Mouse (Mus musculus) MEL (cell line): Measurements from ENCODE around the gene Stat1. TPM values are rescaled to one million over a fixed set of nuclear protein-coding genes. Genes with fewer than 3 reads are reported as not detected.

Experiments used
- DNase-seq: peaks from one replicate; pipeline ENCODE4 v3.0.0; 2011; ENCODE audit warnings: low read depth, low spot score
- H3K27ac ChIP-seq: 2 replicates; pipeline ENCODE4 v1.5.1; 2012; ENCODE audit warnings: low read depth, mild to moderate bottlenecking, control low read depth, low read length, moderate library complexity; ENCODE audit not compliant: control insufficient read depth
- H3K27me3 ChIP-seq, 2 experiments: fragments of 150-350 bp in 1 of 2; sonication (generic) in 1 of 2; 2 replicates each; pipeline ENCODE4 v1.6.1; 2012; ENCODE audit warnings: low read length in 2 of 2, mild to moderate bottlenecking in 2 of 2, improper control_type of control experiment in 1 of 2, moderate library complexity in 1 of 2; ENCODE audit not compliant: insufficient read depth in 2 of 2, control insufficient read depth in 1 of 2
- H3K36me3 ChIP-seq, 2 experiments: 2 replicates each; pipeline ENCODE4 v1.6.1; 2012 to 2014; ENCODE audit warnings: low read length in 2 of 2, improper control_type of control experiment in 1 of 2, inconsistent platforms in 1 of 2, mild to moderate bottlenecking in 1 of 2; ENCODE audit not compliant: insufficient read depth in 2 of 2, control insufficient read depth in 1 of 2
- H3K4me1 ChIP-seq, 2 experiments: fragments of 150-350 bp in 1 of 2; sonication (generic) in 1 of 2; 2 replicates each; pipeline ENCODE4 v1.6.1; 2012; ENCODE audit warnings: low read length in 2 of 2, improper control_type of control experiment in 1 of 2, mild to moderate bottlenecking in 1 of 2; ENCODE audit not compliant: insufficient read depth in 2 of 2, control insufficient read depth in 1 of 2
- H3K4me3 ChIP-seq, 2 experiments: fragments of 150-350 bp in 1 of 2; sonication (generic) in 1 of 2; 2 replicates each; pipeline ENCODE4 v1.5.1; 2012; ENCODE audit warnings: low read depth in 2 of 2, low read length in 2 of 2, mild to moderate bottlenecking in 2 of 2, moderate library complexity in 2 of 2, control low read depth in 1 of 2, improper control_type of control experiment in 1 of 2; ENCODE audit not compliant: control insufficient read depth in 1 of 2, insufficient read depth in 1 of 2
- H3K79me2 ChIP-seq: 2 replicates; pipeline ENCODE4 v1.6.1; 2012; ENCODE audit warnings: mild to moderate bottlenecking, low read length, moderate library complexity; ENCODE audit not compliant: control insufficient read depth, poor library complexity, insufficient read depth
- H3K9ac ChIP-seq: 2 replicates; pipeline ENCODE4 v1.6.1; 2012; ENCODE audit warnings: low read depth, mild to moderate bottlenecking, control low read depth, low read length, moderate library complexity; ENCODE audit not compliant: control insufficient read depth, poor library complexity, severe bottlenecking
- H3K9me3 ChIP-seq: fragments of 150-350 bp; sonication (generic); replicated peaks from 2 replicates; pipeline ENCODE4 v1.6.1; 2012; ENCODE audit warnings: mild to moderate bottlenecking, low read length, improper control_type of control experiment, moderate library complexity; ENCODE audit not compliant: insufficient read depth
- CHD1 ChIP-seq: IDR thresholded peaks from 2 replicates; pipeline ENCODE4 v1.6.1; 2012; ENCODE audit warnings: low read depth, mild to moderate bottlenecking, inconsistent platforms, low read length, improper control_type of control experiment
- EP300 ChIP-seq, 2 experiments: IDR thresholded peaks; 2 replicates each; pipeline ENCODE4 v1.6.1; 2011; ENCODE audit warnings: improper control_type of control experiment in 2 of 2, low read length in 2 of 2, low read depth in 1 of 2, mild to moderate bottlenecking in 1 of 2
- ETS1 ChIP-seq: IDR thresholded peaks from 2 replicates; pipeline ENCODE4 v1.6.1; 2012; ENCODE audit warnings: low read depth, mild to moderate bottlenecking, inconsistent platforms, low read length, improper control_type of control experiment, moderate library complexity
- GABPA ChIP-seq: IDR thresholded peaks from 2 replicates; pipeline ENCODE4 v1.6.1; 2012; ENCODE audit warnings: low read depth, mild to moderate bottlenecking, inconsistent platforms, low read length, improper control_type of control experiment, moderate library complexity
- GATA1 ChIP-seq: IDR thresholded peaks from 2 replicates; pipeline ENCODE4 v1.6.1; 2011; ENCODE audit warnings: low read depth, low read length, improper control_type of control experiment
- KAT2A ChIP-seq: conservative IDR thresholded peaks from 2 replicates; pipeline ENCODE4 v1.6.1; 2012; ENCODE audit warnings: low read depth, low read length, improper control_type of control experiment, inconsistent platforms
- MAFK ChIP-seq: IDR thresholded peaks from 2 replicates; pipeline ENCODE4 v1.6.1; 2011; ENCODE audit warnings: low read depth, mild to moderate bottlenecking, low read length, improper control_type of control experiment, borderline replicate concordance
- MYB ChIP-seq: IDR thresholded peaks from 2 replicates; pipeline ENCODE4 v1.6.1; 2011; ENCODE audit warnings: mild to moderate bottlenecking, low read depth, low read length, improper control_type of control experiment
- MYC ChIP-seq: IDR thresholded peaks from 2 replicates; pipeline ENCODE4 v1.6.1; 2011; ENCODE audit warnings: low read depth, mild to moderate bottlenecking, low read length, improper control_type of control experiment, moderate library complexity
- NELFE ChIP-seq: IDR thresholded peaks from 2 replicates; pipeline ENCODE4 v1.6.1; 2011; ENCODE audit warnings: low read depth, low read length, improper control_type of control experiment
- POLR2AphosphoS2 ChIP-seq: IDR thresholded peaks from 2 replicates; pipeline ENCODE4 v1.6.1; 2011; ENCODE audit warnings: low read length, improper control_type of control experiment
- SIN3A ChIP-seq: IDR thresholded peaks from 2 replicates; pipeline ENCODE4 v1.6.1; 2012; ENCODE audit warnings: low read length, improper control_type of control experiment, inconsistent platforms
- TBP ChIP-seq: IDR thresholded peaks from 2 replicates; pipeline ENCODE4 v1.8.0; 2011; ENCODE audit warnings: low read depth, low read length, improper control_type of control experiment
- ZKSCAN1 ChIP-seq: IDR thresholded peaks from 2 replicates; pipeline ENCODE4 v1.6.1; 2012; ENCODE audit warnings: low read depth, mild to moderate bottlenecking, inconsistent platforms, low read length, improper control_type of control experiment, moderate library complexity
- ZMIZ1 ChIP-seq: IDR thresholded peaks from 2 replicates; pipeline ENCODE4 v1.6.1; 2012; ENCODE audit warnings: low read depth, mild to moderate bottlenecking, inconsistent platforms, low read length, improper control_type of control experiment, moderate library complexity
- polyA plus RNA-seq, 2 experiments: library from polyadenylated mRNA; stranded (reverse) in 1 of 2; unstranded in 1 of 2; fragments of >175 nt in 1 of 2; fragments of >200 nt in 1 of 2; gene quantifications; 2 replicates each; pipeline versions ENCODE4 v1.2.1 to v1.2.4; 2012; ENCODE audit warnings: low replicate concordance in 2 of 2, low read depth in 1 of 2; ENCODE audit not compliant: insufficient read length in 2 of 2, insufficient read depth in 1 of 2, missing spikeins in 1 of 2
- total RNA-seq: library from RNA; depleted of rRNA; stranded (reverse); fragments of 300-350 nt; gene quantifications from 2 replicates; pipeline ENCODE4 v1.2.3, GENCODE M21; 2012

Stat1 gene
- total and polyA plus RNA-seq, 3 experiments, result 9.7 to 44.0 (median 10.9) TPM

DNA sequence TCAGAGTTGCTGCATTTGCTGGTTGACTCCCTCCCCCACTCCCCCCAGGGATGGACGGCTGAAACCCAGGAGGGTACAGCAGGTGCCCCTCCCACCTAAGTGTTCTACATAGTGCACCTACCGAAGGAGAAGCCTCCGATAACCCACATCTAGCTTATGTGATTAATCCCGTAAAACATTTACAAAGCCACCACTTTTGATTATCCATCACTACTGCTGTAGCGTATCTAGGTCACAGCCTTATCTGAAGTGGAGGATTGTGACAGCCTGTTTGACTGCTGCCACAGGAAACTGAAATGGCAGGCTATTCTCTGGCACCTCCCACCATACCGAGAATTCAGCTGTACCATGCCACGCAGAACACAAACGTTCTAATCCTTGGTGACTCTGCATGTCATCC is 52.0 kb downstream of the Stat1 start:
- Histone ChIP-seq H3K36me3 (peaks cover 0 to 8% of the 10 kb centered on the region in 2 experiments; a peak in 2 of 4 replicates), H3K27ac (no peak overlapping the region), H3K9ac (no peak overlapping the region), H3K27me3 (no peaks in the 10 kb centered on the region), H3K79me2 (no peaks in the 10 kb centered on the region), H3K4me3 (no peak overlapping the region), H3K9me3 (no peaks in the 10 kb centered on the region), H3K4me1 (peaks cover 0 to 5% of the 10 kb centered on the region in 2 experiments; a peak in 2 of 4 replicates)
- peak; percentile 52 for DNase-seq
- peak; percentile 60; the same call in 1 of the 2 replicates for TF ChIP-seq GATA1
- TF ChIP-seq POLR2AphosphoS2, result no peak; the same call in 1 of the 2 replicates
- 0 out of 2 replicates have a peak, but pooled peaks have one; percentile 37 for TF ChIP-seq ETS1

DNA sequence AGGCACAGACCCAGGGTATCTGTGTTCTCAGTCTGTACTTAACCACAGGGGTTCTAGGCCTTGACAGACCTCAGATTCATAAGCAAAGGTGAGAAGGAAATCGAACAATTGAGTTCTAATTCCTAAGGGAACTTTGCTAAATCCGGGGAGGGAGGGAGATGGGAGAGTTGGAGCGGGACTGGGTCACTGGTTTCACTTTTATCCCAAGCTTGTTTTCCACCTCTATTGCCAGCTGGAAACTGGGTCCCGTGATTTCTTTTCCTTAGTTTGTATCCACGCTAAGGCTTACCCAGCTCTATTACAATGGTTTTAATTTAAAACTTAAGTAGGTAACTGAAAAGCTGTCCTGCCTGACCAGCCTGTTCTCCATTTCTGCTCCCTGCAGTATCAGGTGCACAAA is 56.1 kb downstream of the Stat1 start:
- Histone ChIP-seq H3K4me1 (no peaks in the 10 kb centered on the region; a peak in 2 of 4 replicates), H3K9ac (no peak overlapping the region), H3K27me3 (no peaks in the 10 kb centered on the region), H3K4me3 (no peak overlapping the region), H3K79me2 (no peaks in the 10 kb centered on the region), H3K9me3 (no peaks in the 10 kb centered on the region), H3K27ac (no peak overlapping the region), H3K36me3 (peaks cover 4 to 6% of the 10 kb centered on the region in 2 experiments)
- DNase-seq, result no peak
- no peak for TF ChIP-seq KAT2A
- TF ChIP-seq MYC, result no peak

- Histone ChIP-seq H3K4me1 (no peaks in the 10 kb centered on the region; a peak in 1 of 4 replicates), H3K9ac (no peak overlapping the region), H3K79me2 (no peaks in the 10 kb centered on the region), H3K27me3 (no peaks in the 10 kb centered on the region), H3K4me3 (no peak overlapping the region), H3K36me3 (peaks cover 4 to 5% of the 10 kb centered on the region in 2 experiments), H3K27ac (no peak overlapping the region), H3K9me3 (no peaks in the 10 kb centered on the region)
- no peak for DNase-seq
- no peak for TF ChIP-seq EP300 (IDR thresholded peaks at IDR 0.05; ENCODE audit: low read depth in 1 of 2, low read length in 2 of 2)
- no peak for TF ChIP-seq ZKSCAN1
- TF ChIP-seq CHD1, result no peak
- TF ChIP-seq GABPA, result no peak
- no peak for TF ChIP-seq ZMIZ1
- TF ChIP-seq MAFK, result no peak
- no peak for TF ChIP-seq TBP
- TF ChIP-seq ETS1, result no peak
- no peak for TF ChIP-seq SIN3A
- TF ChIP-seq MYB, result no peak
- TF ChIP-seq NELFE, result no peak
Measured at GRCm38 (mm10) chr1:52175983-52176382, 56.7 kb downstream of the Stat1 start.
